Mouse (Mus musculus) limb, embryonic 11.5 days (tissue): ENCODE data around the gene Rtl4. TPM values are rescaled to one million over a fixed set of nuclear protein-coding genes. Genes with fewer than 3 reads are reported as not detected.

Experiments
- ATAC-seq: fragments of 200-750 bp; cut with Nextera tagmentation; 2 replicates; pipeline ENCODE4 v1.8.0; 2017; ENCODE audit warnings: low read depth; ENCODE audit not compliant: insufficient number of reproducible peaks, low FRiP score, low TSS enrichment
- DNase-seq: peaks from one replicate; pipeline ENCODE4 v3.0.0-alpha.2; 2015; ENCODE audit warnings: low spot score
- H3K27ac ChIP-seq: fragments of 300-500 bp; sonication (generic); replicated peaks from 2 replicates; pipeline ENCODE4 v1.5.1; 2014; ENCODE audit warnings: low read depth, mild to moderate bottlenecking, low read length
- H3K27me3 ChIP-seq: fragments of 300-500 bp; sonication (generic); 2 replicates; pipeline ENCODE4 v1.6.1; 2014; ENCODE audit warnings: mild to moderate bottlenecking, low read length, mixed read lengths; ENCODE audit not compliant: control insufficient read depth, insufficient read depth
- H3K36me3 ChIP-seq: fragments of 300-500 bp; sonication (generic); 2 replicates; pipeline ENCODE4 v1.6.1; 2014; ENCODE audit warnings: mild to moderate bottlenecking, low read length, moderate library complexity, mixed read lengths; ENCODE audit not compliant: control insufficient read depth, insufficient read depth
- H3K4me1 ChIP-seq: fragments of 300-500 bp; sonication (generic); 2 replicates; pipeline ENCODE4 v1.6.1; 2014; ENCODE audit warnings: low read length, mixed read lengths; ENCODE audit not compliant: control insufficient read depth, insufficient read depth
- H3K4me2 ChIP-seq: fragments of 300-500 bp; sonication (generic); 2 replicates; pipeline ENCODE4 v1.6.1; 2014; ENCODE audit warnings: low read depth, mild to moderate bottlenecking, moderate library complexity; ENCODE audit not compliant: severe bottlenecking
- H3K4me3 ChIP-seq: fragments of 300-500 bp; sonication (generic); 2 replicates; pipeline ENCODE4 v1.5.1; 2014; ENCODE audit warnings: low read depth, low read length
- H3K9ac ChIP-seq: fragments of 300-500 bp; sonication (generic); 2 replicates; pipeline ENCODE4 v1.6.1; 2014; ENCODE audit warnings: mild to moderate bottlenecking, low read length
- H3K9me3 ChIP-seq: fragments of 300-500 bp; sonication (generic); 2 replicates; pipeline ENCODE4 v1.6.1; 2016; ENCODE audit warnings: low read length; ENCODE audit not compliant: control insufficient read depth
- WGBS: fragments of 180-500 bp; shearing (Covaris S2); extraction: QIAGEN DNeasy Blood & Tissue Kit; methylation state at CpG from one replicate; pipeline ENCODE4 v1.1.7; 2014; 5-methylcytosine and 5-hydroxymethylcytosine counted together
- polyA plus RNA-seq: library from polyadenylated mRNA; unstranded; fragments of >200 nt; fragmentation: Nextera tagmentation; extraction: Ambion mirVana; gene quantifications from 2 replicates; pipeline ENCODE4 v1.2.1, GENCODE M21; 2014

Gene Rtl4
- 0.21 and 0.40 TPM in 2 replicates for polyA plus RNA-seq

DNA sequence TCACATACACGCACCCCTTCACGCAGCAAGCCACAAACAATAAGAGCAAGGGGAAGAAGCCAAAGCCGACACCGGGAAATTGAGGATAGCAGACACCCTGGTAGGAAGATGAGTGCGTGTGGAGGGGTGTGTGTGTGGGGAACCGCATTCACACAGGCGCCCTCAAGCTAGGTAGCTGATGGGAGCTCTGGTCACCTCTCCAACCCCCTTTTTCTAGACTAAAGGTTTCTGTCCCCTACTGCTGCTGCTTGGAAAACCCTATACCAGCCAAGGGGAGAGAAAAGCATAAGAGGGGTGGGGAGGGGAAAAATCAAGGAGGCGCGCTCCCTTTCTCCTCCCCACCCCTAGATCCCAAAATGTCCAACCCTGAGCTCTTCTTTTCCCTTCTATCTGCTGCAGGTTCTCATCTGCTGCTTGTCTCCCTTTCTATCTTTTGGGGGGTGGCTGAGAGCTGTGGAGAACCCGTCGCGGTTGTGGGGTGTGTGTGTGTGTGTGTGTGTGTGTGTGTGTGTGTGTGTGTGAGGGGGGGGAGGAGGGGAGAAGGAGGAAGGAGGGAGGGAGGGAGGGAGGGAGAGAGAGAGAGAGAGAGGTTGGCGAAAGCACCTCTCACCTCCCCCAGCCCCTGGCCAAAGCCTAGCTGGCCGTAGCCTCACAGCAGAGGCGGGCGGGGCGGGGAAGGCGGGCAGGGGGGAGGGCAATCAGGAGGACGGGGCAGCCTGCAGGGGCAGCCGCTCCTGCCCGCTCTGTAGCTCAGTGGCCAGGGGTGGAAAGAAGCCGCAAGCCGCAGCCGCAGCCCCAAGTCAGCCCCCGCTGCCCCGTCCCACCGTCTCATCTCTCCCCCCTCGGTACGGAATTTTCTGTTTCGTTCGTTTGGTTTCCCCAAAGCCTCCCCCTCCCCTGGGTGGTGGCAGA lies at the start of gene Rtl4:
Gene Rtl4 (plus strand): TSS at position 701 of the 912 bp plus-strand sequence.
- Histone ChIP-seq H3K4me1 (no peaks in the 10 kb centered on the region), H3K27me3 (peaks cover 31% of the 10 kb centered on the region), H3K36me3 (no peaks in the 10 kb centered on the region), H3K9ac (no peak within 1 kb of the TSS), H3K4me3 (peak within 1 kb of the TSS; percentile 33), H3K27ac (no peak within 1 kb of the TSS), H3K9me3 (no peaks in the 10 kb centered on the region), H3K4me2 (peak within 1 kb of the TSS; percentile 49)
- peak; percentile 20 for DNase-seq
- ATAC-seq = peak; percentile 31; the same call in 1 of the 2 replicates
- 23% methylated on average over 21 of the region's 31 CpGs for WGBS

DNA sequence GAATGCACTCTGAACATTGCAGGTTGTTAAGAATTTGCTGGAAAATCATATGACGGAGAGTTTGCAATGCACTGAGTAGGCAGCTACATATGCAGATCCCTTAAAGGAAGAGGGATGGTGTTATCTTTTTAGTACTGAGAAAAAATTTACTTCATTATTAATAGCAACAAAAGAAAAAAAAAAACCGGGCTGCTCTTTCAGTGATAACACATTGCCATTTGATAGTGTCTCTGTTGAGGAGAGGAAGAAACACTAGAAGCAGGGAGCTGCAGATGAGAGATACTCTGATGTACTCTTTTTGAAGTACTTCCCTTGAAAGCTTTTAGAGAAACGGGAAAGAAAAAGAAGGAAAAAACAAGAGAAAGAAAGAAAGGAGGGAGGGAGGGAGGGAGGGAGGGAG lies 44.0 kb upstream of the Rtl4 start:
- no peaks in the 10 kb centered on the region for H3K9me3 ChIP-seq
- H3K4me3 ChIP-seq = no peak overlapping the region
- no peak for ATAC-seq
- no peaks in the 10 kb centered on the region for H3K4me1 ChIP-seq
- no peak overlapping the region for H3K27ac ChIP-seq
- no peaks in the 10 kb centered on the region for H3K27me3 ChIP-seq
- H3K9ac ChIP-seq = no peak overlapping the region
- no peak overlapping the region for H3K4me2 ChIP-seq
- WGBS = 75% methylated on average over 2 of the region's 3 CpGs
- no peak for DNase-seq
- H3K36me3 ChIP-seq = no peaks in the 10 kb centered on the region

DNA sequence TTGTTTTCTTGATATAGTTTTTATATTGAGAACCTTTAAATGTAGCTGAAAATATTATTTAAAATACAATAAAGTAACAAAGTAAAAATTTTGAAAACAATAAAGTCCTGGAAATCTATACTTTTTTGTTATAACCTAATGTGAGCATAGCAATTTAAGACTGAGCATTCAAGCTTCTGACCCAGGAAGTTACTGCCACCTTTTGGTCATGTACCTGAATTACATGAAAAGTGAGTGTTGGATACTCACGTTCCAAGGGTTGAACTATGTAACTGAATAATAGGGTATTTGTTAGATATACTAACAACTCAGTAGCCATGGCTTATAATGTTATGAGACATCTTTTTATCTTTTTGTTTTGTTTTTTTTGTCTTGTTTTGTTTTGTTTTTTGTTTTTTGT lies 43.3 kb upstream of the Rtl4 start:
- Histone ChIP-seq H3K4me2 (no peak overlapping the region), H3K36me3 (no peaks in the 10 kb centered on the region), H3K9ac (no peak overlapping the region), H3K27me3 (no peaks in the 10 kb centered on the region), H3K4me1 (no peaks in the 10 kb centered on the region), H3K27ac (no peak overlapping the region), H3K4me3 (no peak overlapping the region), H3K9me3 (no peaks in the 10 kb centered on the region)
- 47% methylated on average over 1 of the region's 1 CpGs for whole genome bisulfite sequencing
- DNase-seq (no peak), ATAC-seq (no peak)

DNA sequence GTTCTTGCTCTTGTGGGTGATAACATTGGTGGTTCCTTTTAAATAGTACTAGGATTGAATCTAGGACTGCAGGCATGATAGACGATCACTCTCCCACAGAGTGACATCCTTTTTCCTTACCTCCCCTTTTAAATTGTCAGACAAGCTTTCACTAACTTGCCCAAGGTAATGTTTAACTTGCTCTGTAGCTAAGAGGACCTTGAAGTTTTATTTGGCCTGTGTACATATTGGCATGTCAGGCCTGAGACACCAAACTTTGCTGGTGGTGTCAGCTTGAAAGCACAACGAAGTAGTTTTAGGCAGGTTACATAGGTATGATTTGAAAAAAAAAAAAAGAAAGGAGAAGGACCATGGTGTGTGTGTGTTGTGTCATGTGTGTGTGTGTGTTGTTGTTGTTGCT lies 36.5 kb upstream of the Rtl4 start:
- no peak overlapping the region for H3K27ac ChIP-seq
- WGBS = 76% methylated on average over 2 of the region's 2 CpGs
- H3K4me1 ChIP-seq = no peaks in the 10 kb centered on the region
- ATAC-seq (no peak), DNase-seq (no peak)
- no peak overlapping the region for H3K4me3 ChIP-seq
- H3K27me3 ChIP-seq = 0 out of 2 replicates have a peak, but pooled peaks cover 2% of the 10 kb centered on the region
- no peak overlapping the region for H3K9ac ChIP-seq
- H3K4me2 ChIP-seq = no peak overlapping the region
- H3K9me3 ChIP-seq = no peaks in the 10 kb centered on the region
- H3K36me3 ChIP-seq = no peaks in the 10 kb centered on the region

DNA sequence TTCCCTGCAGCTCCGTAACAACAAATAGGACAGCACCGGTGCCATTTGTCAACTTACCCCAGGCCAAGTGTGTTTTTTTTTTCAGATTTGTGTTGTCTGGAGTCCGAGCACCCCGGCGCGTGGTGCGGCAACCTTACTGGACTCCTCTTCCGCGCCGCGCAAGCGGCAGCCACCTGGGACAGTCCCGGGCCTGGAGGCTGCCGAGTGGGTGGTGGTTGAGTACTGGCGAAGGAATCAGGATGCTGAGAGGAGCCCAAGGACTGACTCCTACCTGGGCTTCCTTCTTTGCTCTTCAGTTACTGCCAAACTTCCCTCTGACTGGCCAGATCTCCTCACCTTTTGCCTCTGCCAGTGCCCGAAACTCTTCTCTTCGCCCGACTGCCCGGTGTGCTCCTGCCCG lies 965 bp upstream of the Rtl4 start:
- Histone ChIP-seq H3K4me2 (peak overlapping the region; percentile 49), H3K36me3 (no peaks in the 10 kb centered on the region), H3K27ac (no peak overlapping the region), H3K9ac (no peak overlapping the region), H3K4me1 (no peaks in the 10 kb centered on the region), H3K4me3 (0 out of 2 replicates have a peak overlapping the region, but pooled peaks have one; percentile 10), H3K27me3 (peaks cover 31% of the 10 kb centered on the region), H3K9me3 (no peaks in the 10 kb centered on the region)
- 25% methylated on average over 20 of the region's 20 CpGs for WGBS
- DNase-seq (no peak), ATAC-seq (no peak)

DNA sequence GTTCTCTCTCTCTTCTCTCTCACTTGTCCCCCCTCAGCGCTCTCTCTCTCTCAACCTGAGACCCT lies 733 bp upstream of the Rtl4 start, which contains the start of gene Trpc5:
Gene Trpc5 (minus strand): TSS at position 39 of the 65 bp plus-strand sequence.
- no peaks in the 10 kb centered on the region for H3K9me3 ChIP-seq
- H3K4me2 ChIP-seq = peak within 1 kb of the TSS; percentile 49
- H3K27ac ChIP-seq = no peak within 1 kb of the TSS
- no CpG with 5 or more reads among the region's 1 CpGs for WGBS
- H3K27me3 ChIP-seq = peaks cover 31% of the 10 kb centered on the region
- no peak within 1 kb of the TSS for H3K9ac ChIP-seq
- no peaks in the 10 kb centered on the region for H3K36me3 ChIP-seq
- no peaks in the 10 kb centered on the region for H3K4me1 ChIP-seq
- ATAC-seq (no peak), DNase-seq (peak; percentile 21)
- H3K4me3 ChIP-seq = peak within 1 kb of the TSS; percentile 33

DNA sequence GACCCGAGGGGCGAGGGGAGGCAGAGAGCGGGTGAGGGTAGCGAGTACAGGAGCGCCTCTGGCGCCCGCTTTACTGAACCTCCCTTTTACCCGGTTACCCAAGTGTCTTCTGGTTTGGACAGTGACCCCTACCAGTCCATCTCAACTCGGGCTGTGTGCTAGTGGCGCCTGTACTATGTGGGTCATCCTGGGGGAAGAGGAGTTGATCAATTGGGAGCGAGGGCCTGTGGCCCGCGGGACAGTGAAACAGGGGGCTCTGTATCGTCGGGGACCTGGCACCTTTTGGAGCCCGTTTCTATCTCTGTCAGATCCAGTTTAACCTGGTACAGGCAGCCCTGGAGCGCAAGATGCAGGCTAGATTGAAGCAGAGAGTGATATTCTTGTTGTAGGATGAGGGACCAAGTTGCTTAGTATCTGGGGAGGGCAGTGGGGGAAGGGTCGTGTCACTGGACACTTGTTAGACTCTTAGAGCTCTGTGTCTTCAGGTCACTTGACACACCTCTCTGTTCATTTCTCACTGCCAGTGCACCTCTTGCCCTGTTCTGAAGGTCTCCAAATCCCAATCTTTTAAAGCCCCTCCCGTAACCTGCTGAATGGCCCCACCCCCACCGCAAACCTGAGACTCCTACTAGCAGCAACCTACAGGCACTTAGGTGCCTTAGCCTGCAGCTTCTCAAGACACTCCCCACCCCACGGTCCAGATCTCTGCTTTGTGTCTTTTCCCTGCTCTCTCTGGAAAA lies 582 bp downstream of the Rtl4 start:
- Histone ChIP-seq H3K9me3 (no peaks in the 10 kb centered on the region), H3K4me1 (no peaks in the 10 kb centered on the region), H3K4me2 (peak overlapping the region; percentile 49), H3K27me3 (peaks cover 31% of the 10 kb centered on the region), H3K27ac (no peak overlapping the region), H3K9ac (no peak overlapping the region), H3K4me3 (peak overlapping the region; percentile 33), H3K36me3 (no peaks in the 10 kb centered on the region)
- DNase-seq (peak; percentile 23), ATAC-seq (peak; percentile 76)
- WGBS = 13% methylated on average over 19 of the region's 21 CpGs

DNA sequence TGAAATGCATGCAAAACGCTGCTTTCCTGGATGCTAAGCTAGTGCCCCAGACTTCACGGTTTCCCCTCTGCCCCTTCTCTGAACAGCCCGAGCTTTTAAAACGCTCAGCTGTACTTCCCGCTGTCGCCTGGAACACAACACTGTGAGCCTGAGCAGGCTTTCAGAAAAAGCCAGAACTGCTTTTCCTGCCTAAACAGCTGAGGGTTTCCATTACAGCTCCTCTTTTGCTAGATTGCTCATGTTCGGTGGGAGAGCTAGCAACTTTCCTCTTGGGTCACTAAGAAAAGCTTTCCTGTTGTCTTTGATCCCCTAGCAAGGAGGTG lies 1.1 kb downstream of the Rtl4 start:
- H3K4me3 ChIP-seq = no peak overlapping the region
- peak overlapping the region; percentile 49 for H3K4me2 ChIP-seq
- H3K36me3 ChIP-seq = no peaks in the 10 kb centered on the region
- H3K27me3 ChIP-seq = peaks cover 31% of the 10 kb centered on the region
- H3K27ac ChIP-seq = no peak overlapping the region
- no peaks in the 10 kb centered on the region for H3K9me3 ChIP-seq
- whole genome bisulfite sequencing = 31% methylated on average over 7 of the region's 7 CpGs
- ATAC-seq = no peak
- H3K9ac ChIP-seq = no peak overlapping the region
- H3K4me1 ChIP-seq = no peaks in the 10 kb centered on the region
- peak; percentile 29 for DNase-seq
